Mouse (Mus musculus) CD4-positive, CD25-positive, alpha-beta regulatory T cell, adult 2 months (primary cell): ENCODE data around the gene Ccdc27.

Experiments
- DNase-seq: peaks from one replicate; pipeline ENCODE4 v3.0.0-alpha.2; 2012; ENCODE audit warnings: low read depth, low spot score

The Ccdc27 gene

GRCm38 (mm10) chr4:154042577-154042976 is at the start of gene Ccdc27:
Gene Ccdc27, minus strand, starts transcription at chr4:154042677.
- DNase-seq, result no peak

- DNase-seq, result no peak
Observed at GRCm38 (mm10) chr4:154091356-154091755, 48.9 kb upstream of the Ccdc27 start.

- peak; percentile 38 for DNase-seq
Observed at GRCm38 (mm10) chr4:154089205-154089604, 46.7 kb upstream of the Ccdc27 start.

GRCm38 (mm10) chr4:154086436-154086835 is 44.0 kb upstream of the Ccdc27 start:
- DNase-seq, result no peak

- no peak for DNase-seq
Observed at GRCm38 (mm10) chr4:154085856-154086255, 43.4 kb upstream of the Ccdc27 start.

- no peak for DNase-seq
Observed at GRCm38 (mm10) chr4:154081974-154082373, 39.5 kb upstream of the Ccdc27 start.

GRCm38 (mm10) chr4:154081021-154081420 is 38.5 kb upstream of the Ccdc27 start:
- no peak for DNase-seq

GRCm38 (mm10) chr4:154080211-154080610 is 37.7 kb upstream of the Ccdc27 start:
- DNase-seq, result no peak

- DNase-seq, result no peak
Observed at GRCm38 (mm10) chr4:154071941-154072340, 29.5 kb upstream of the Ccdc27 start.

- DNase-seq, result no peak
Observed at GRCm38 (mm10) chr4:154071521-154071920, 29.0 kb upstream of the Ccdc27 start.

GRCm38 (mm10) chr4:154070896-154071295 is 28.4 kb upstream of the Ccdc27 start:
- DNase-seq, result no peak

GRCm38 (mm10) chr4:154064827-154065773 is 22.6 kb upstream of the Ccdc27 start:
- peak; percentile 50 for DNase-seq

- no peak for DNase-seq
Observed at GRCm38 (mm10) chr4:154057696-154058095, 15.2 kb upstream of the Ccdc27 start.

GRCm38 (mm10) chr4:154056661-154057060 is 14.2 kb upstream of the Ccdc27 start:
- no peak for DNase-seq

GRCm38 (mm10) chr4:154056046-154056445 is 13.6 kb upstream of the Ccdc27 start:
- DNase-seq, result no peak

GRCm38 (mm10) chr4:154055482-154055881 is 13.0 kb upstream of the Ccdc27 start:
- no peak for DNase-seq

GRCm38 (mm10) chr4:154053065-154053464 is 10.6 kb upstream of the Ccdc27 start:
- DNase-seq, result no peak

GRCm38 (mm10) chr4:154051401-154051800 is 8.9 kb upstream of the Ccdc27 start:
- no peak for DNase-seq

GRCm38 (mm10) chr4:154045837-154046236 is 3.4 kb upstream of the Ccdc27 start:
- DNase-seq, result no peak

- DNase-seq, result no peak
Observed at GRCm38 (mm10) chr4:154037123-154037522, 5.4 kb downstream of the Ccdc27 start.

GRCm38 (mm10) chr4:154028646-154029045 is 13.8 kb downstream of the Ccdc27 start:
- DNase-seq, result peak; percentile 43

GRCm38 (mm10) chr4:154028066-154028465 is 14.4 kb downstream of the Ccdc27 start:
- DNase-seq, result no peak

GRCm38 (mm10) chr4:154026441-154026761 is 16.1 kb downstream of the Ccdc27 start:
- no peak for DNase-seq
